Mouse (Mus musculus) limb, embryonic 15.5 days (tissue): ENCODE measurements around the gene Mboat2. TPM values are rescaled to one million over a fixed set of nuclear protein-coding genes. Genes with fewer than 3 reads are reported as not detected.

Source experiments
- ATAC-seq: fragments of 200-750 bp; cut with Nextera tagmentation; 2 replicates; pipeline ENCODE4 v1.8.0; 2017; ENCODE audit warnings: low read depth, moderate TSS enrichment; ENCODE audit not compliant: insufficient number of reproducible peaks, low FRiP score, low TSS enrichment
- H3K27ac ChIP-seq: fragments of 300-500 bp; sonication (generic); 2 replicates; pipeline ENCODE4 v1.5.1; 2015; ENCODE audit warnings: moderate library complexity, mild to moderate bottlenecking, inconsistent platforms
- H3K27me3 ChIP-seq: fragments of 300-500 bp; sonication (generic); 2 replicates; pipeline ENCODE4 v1.6.1; 2015; ENCODE audit warnings: inconsistent platforms
- H3K36me3 ChIP-seq: fragments of 300-500 bp; sonication (generic); 2 replicates; pipeline ENCODE4 v1.6.1; 2015; ENCODE audit warnings: inconsistent platforms
- H3K4me1 ChIP-seq: fragments of 300-500 bp; sonication (generic); 2 replicates; pipeline ENCODE4 v1.6.1; 2015; ENCODE audit warnings: inconsistent platforms
- H3K4me2 ChIP-seq: fragments of 300-500 bp; sonication (generic); 2 replicates; pipeline ENCODE4 v1.6.1; 2015; ENCODE audit warnings: mild to moderate bottlenecking, inconsistent platforms
- H3K4me3 ChIP-seq: fragments of 300-500 bp; sonication (generic); 2 replicates; pipeline ENCODE4 v1.5.1; 2015; ENCODE audit warnings: mild to moderate bottlenecking, inconsistent platforms
- H3K9ac ChIP-seq: fragments of 300-500 bp; sonication (generic); 2 replicates; pipeline ENCODE4 v1.6.1; 2015; ENCODE audit warnings: inconsistent platforms
- H3K9me3 ChIP-seq: fragments of 300-500 bp; sonication (generic); 2 replicates; pipeline ENCODE4 v1.6.1; 2016; ENCODE audit warnings: inconsistent platforms
- WGBS: fragments of 180-500 bp; shearing (Covaris S2); methylation state at CpG from one replicate; pipeline ENCODE4 v1.1.7; 2015; 5-methylcytosine and 5-hydroxymethylcytosine counted together
- polyA plus RNA-seq: library from polyadenylated mRNA; unstranded; fragments of >200 nt; fragmentation: Nextera tagmentation; extraction: Ambion mirVana; gene quantifications from 2 replicates; pipeline ENCODE4 v1.2.1, GENCODE M21; 2015

Mboat2 gene
- polyA plus RNA-seq, 1 experiment from 2014 or later: 122 TPM

GRCm38 (mm10) chr12:24868694-24869093, 38.0 kb downstream of the Mboat2 start:
- Histone ChIP-seq H3K36me3 (no peaks in the 10 kb centered on the region), H3K27me3 (no peaks in the 10 kb centered on the region), H3K9me3 (no peaks in the 10 kb centered on the region), H3K9ac (no peak overlapping the region), H3K4me3 (no peak overlapping the region), H3K4me2 (no peak overlapping the region), H3K27ac (0 out of 2 replicates have a peak overlapping the region, but pooled peaks have one; percentile 6), H3K4me1 (peaks cover 32% of the 10 kb centered on the region)
- WGBS: 74% methylated on average over 4 of the region's 4 CpGs
- ATAC-seq: no peak

- no peaks in the 10 kb centered on the region for H3K36me3 ChIP-seq
- peaks cover 28% of the 10 kb centered on the region for H3K4me1 ChIP-seq
- no peaks in the 10 kb centered on the region for H3K27me3 ChIP-seq
- H3K9ac ChIP-seq: no peak overlapping the region
- H3K4me2 ChIP-seq: no peak overlapping the region
- 40% methylated on average over 5 of the region's 5 CpGs for WGBS
- no peak for ATAC-seq
- no peak overlapping the region for H3K4me3 ChIP-seq
- H3K9me3 ChIP-seq: no peaks in the 10 kb centered on the region
- 0 out of 2 replicates have a peak overlapping the region, but pooled peaks have one; percentile 6 for H3K27ac ChIP-seq
Measured at GRCm38 (mm10) chr12:24869231-24869630, 38.6 kb downstream of the Mboat2 start.

DNA sequence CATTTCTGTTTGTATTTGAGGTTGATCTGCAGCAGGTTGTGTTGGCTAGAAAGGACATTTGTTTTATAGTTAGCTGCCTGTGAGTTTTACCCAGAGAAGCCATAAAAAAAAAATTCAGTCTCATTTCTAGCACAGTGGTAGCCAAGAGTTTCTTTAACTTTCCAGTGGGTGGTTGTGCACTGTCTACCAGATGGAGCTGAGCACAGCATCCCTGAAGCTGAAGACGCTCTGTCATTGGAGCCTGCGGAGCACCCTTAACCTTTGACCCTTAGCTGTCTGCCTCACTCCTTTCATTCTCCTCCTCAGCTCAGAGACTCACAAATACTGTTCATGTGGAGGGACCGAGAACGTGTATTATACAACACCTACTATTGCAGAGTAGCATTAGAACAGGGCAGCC, 40.2 kb downstream of the Mboat2 start:
- WGBS: 63% methylated on average over 4 of the region's 4 CpGs
- Histone ChIP-seq H3K4me2 (no peak overlapping the region), H3K27me3 (no peaks in the 10 kb centered on the region), H3K9ac (no peak overlapping the region), H3K4me1 (peaks cover 25% of the 10 kb centered on the region), H3K36me3 (no peaks in the 10 kb centered on the region), H3K4me3 (no peak overlapping the region), H3K27ac (no peak overlapping the region), H3K9me3 (no peaks in the 10 kb centered on the region)
- no peak; the same call in 1 of the 2 replicates for ATAC-seq

GRCm38 (mm10) chr12:24872264-24872663, 41.6 kb downstream of the Mboat2 start:
- no peak for ATAC-seq
- peak overlapping the region; percentile 61; the same call in 1 of the 2 replicates for H3K27ac ChIP-seq
- H3K9me3 ChIP-seq: no peaks in the 10 kb centered on the region
- H3K9ac ChIP-seq: no peak overlapping the region
- H3K4me2 ChIP-seq: no peak overlapping the region
- H3K27me3 ChIP-seq: no peaks in the 10 kb centered on the region
- H3K4me1 ChIP-seq: peaks cover 32% of the 10 kb centered on the region
- WGBS: 49% methylated on average over 8 of the region's 8 CpGs
- H3K4me3 ChIP-seq: no peak overlapping the region
- H3K36me3 ChIP-seq: no peaks in the 10 kb centered on the region

- H3K27me3 ChIP-seq: no peaks in the 10 kb centered on the region
- H3K36me3 ChIP-seq: no peaks in the 10 kb centered on the region
- no peaks in the 10 kb centered on the region for H3K9me3 ChIP-seq
- H3K27ac ChIP-seq: peak overlapping the region; percentile 61; the same call in 1 of the 2 replicates
- 69% methylated on average over 10 of the region's 10 CpGs for WGBS
- no peak overlapping the region for H3K9ac ChIP-seq
- no peak overlapping the region for H3K4me2 ChIP-seq
- H3K4me1 ChIP-seq: peaks cover 36% of the 10 kb centered on the region
- no peak for ATAC-seq
- no peak overlapping the region for H3K4me3 ChIP-seq
Measured at GRCm38 (mm10) chr12:24872689-24873088, 42.0 kb downstream of the Mboat2 start.

DNA sequence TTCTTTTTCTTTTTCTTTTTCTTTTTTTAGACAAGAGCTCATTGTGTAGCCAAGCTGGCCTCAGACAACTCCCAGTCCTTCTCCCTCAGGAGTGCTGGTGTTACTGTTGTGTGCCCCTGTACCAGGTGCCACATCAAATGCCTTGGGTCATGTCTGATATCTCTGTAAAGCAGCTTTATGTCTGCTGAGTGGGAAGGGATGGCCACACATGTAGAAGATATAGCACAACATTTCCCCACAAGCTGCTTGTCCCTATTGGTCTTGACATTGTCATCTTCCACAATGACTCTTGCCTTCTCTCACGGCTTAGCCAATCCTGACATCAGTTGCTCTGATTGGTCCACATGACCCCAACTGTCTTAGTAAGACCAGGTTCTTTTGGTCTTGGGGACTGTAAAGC, 45.2 kb downstream of the Mboat2 start:
- no peak for ATAC-seq
- Histone ChIP-seq H3K4me1 (peaks cover 37% of the 10 kb centered on the region), H3K4me3 (no peak overlapping the region), H3K9me3 (no peaks in the 10 kb centered on the region), H3K4me2 (no peak overlapping the region), H3K27me3 (no peaks in the 10 kb centered on the region), H3K9ac (no peak overlapping the region), H3K36me3 (no peaks in the 10 kb centered on the region), H3K27ac (no peak overlapping the region)
- 64% methylated on average over 1 of the region's 1 CpGs for WGBS

DNA sequence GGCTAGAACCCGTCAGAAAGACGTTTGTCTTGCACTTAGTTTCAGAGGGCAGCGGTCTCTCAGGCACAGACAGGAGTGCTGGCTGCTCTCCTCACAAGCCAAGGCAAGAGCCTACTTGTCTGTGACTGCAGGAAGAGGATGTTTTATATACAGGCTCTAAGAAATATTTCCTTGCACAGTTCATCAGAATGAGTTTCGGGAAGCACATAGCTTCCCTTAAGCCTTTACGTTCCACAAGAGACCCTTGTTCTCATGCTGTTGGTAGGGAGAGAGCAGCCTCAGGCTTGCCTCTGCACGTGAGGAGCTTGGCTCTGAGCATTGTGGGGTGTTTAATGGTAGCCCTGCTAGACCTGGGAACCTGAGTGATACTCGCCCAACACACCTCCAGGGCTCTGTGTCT, 46.6 kb downstream of the Mboat2 start:
- H3K36me3 ChIP-seq: no peaks in the 10 kb centered on the region
- H3K9me3 ChIP-seq: no peaks in the 10 kb centered on the region
- H3K4me3 ChIP-seq: no peak overlapping the region
- peaks cover 31% of the 10 kb centered on the region for H3K4me1 ChIP-seq
- ATAC-seq: no peak
- H3K9ac ChIP-seq: no peak overlapping the region
- 22% methylated on average over 7 of the region's 7 CpGs for WGBS
- H3K27me3 ChIP-seq: no peaks in the 10 kb centered on the region
- peak overlapping the region; percentile 10; the same call in 1 of the 2 replicates for H3K4me2 ChIP-seq
- H3K27ac ChIP-seq: peak overlapping the region; percentile 79

GRCm38 (mm10) chr12:24878090-24878489, 47.4 kb downstream of the Mboat2 start:
- Histone ChIP-seq H3K27me3 (no peaks in the 10 kb centered on the region), H3K9ac (no peak overlapping the region), H3K36me3 (no peaks in the 10 kb centered on the region), H3K4me2 (no peak overlapping the region), H3K27ac (no peak overlapping the region), H3K4me3 (no peak overlapping the region), H3K9me3 (no peaks in the 10 kb centered on the region), H3K4me1 (peaks cover 24% of the 10 kb centered on the region)
- no peak for ATAC-seq
- WGBS: 83% methylated on average over 6 of the region's 6 CpGs

DNA sequence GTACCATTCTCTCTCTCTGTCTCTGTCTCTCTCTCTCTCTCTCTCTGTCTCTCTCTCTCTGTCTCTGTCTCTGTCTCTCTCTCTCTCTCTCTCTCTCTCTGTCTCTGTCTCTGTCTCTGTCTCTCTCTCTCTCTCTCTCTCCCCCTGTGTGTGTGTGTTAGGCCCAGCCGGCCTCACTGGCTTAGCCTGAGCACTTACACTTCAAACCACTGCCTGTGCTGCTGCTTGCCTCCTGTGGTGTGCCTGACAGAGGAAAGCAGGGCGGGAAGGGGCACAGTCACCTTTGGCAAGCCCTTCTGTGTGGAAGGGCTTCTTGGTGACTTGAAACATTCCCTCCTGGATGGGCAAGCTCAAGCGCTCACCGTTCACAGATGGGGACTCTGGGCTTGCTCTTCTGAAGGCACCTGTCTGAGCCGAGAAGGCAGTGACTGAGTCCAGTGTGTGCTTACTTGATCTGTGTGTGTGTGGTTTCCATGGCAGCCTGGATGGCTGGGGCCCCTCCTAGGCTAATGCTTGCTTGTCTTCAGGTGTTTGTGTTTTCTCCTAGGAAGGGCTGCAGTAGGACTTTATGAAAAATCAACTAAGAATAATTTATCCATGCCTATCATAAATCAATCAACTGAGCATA, 48.2 kb downstream of the Mboat2 start:
- H3K27me3 ChIP-seq: no peaks in the 10 kb centered on the region
- H3K4me3 ChIP-seq: no peak overlapping the region
- H3K36me3 ChIP-seq: peaks cover 3% of the 10 kb centered on the region
- ATAC-seq: no peak
- H3K4me1 ChIP-seq: peaks cover 24% of the 10 kb centered on the region
- WGBS: 48% methylated on average over 5 of the region's 5 CpGs
- H3K9ac ChIP-seq: no peak overlapping the region
- peak overlapping the region; percentile 33; the same call in 1 of the 2 replicates for H3K27ac ChIP-seq
- no peaks in the 10 kb centered on the region for H3K9me3 ChIP-seq
- no peak overlapping the region for H3K4me2 ChIP-seq

GRCm38 (mm10) chr12:24879613-24880029, 48.9 kb downstream of the Mboat2 start:
- no peak overlapping the region for H3K9ac ChIP-seq
- H3K27me3 ChIP-seq: no peaks in the 10 kb centered on the region
- ATAC-seq: no peak
- H3K4me1 ChIP-seq: peaks cover 24% of the 10 kb centered on the region
- peaks cover 8% of the 10 kb centered on the region for H3K36me3 ChIP-seq
- 57% methylated on average over 10 of the region's 10 CpGs for WGBS
- H3K27ac ChIP-seq: no peak overlapping the region
- H3K4me3 ChIP-seq: no peak overlapping the region
- no peak overlapping the region for H3K4me2 ChIP-seq
- no peaks in the 10 kb centered on the region for H3K9me3 ChIP-seq

- ATAC-seq: no peak
- Histone ChIP-seq H3K9ac (no peak overlapping the region), H3K27ac (no peak overlapping the region), H3K27me3 (no peaks in the 10 kb centered on the region), H3K4me2 (no peak overlapping the region), H3K4me1 (peaks cover 6% of the 10 kb centered on the region; the same call in 1 of the 2 replicates), H3K36me3 (peaks cover 22% of the 10 kb centered on the region), H3K9me3 (no peaks in the 10 kb centered on the region), H3K4me3 (no peak overlapping the region)
- 89% methylated on average over 3 of the region's 3 CpGs for WGBS
Measured at GRCm38 (mm10) chr12:24883279-24883678, 52.6 kb downstream of the Mboat2 start.

DNA sequence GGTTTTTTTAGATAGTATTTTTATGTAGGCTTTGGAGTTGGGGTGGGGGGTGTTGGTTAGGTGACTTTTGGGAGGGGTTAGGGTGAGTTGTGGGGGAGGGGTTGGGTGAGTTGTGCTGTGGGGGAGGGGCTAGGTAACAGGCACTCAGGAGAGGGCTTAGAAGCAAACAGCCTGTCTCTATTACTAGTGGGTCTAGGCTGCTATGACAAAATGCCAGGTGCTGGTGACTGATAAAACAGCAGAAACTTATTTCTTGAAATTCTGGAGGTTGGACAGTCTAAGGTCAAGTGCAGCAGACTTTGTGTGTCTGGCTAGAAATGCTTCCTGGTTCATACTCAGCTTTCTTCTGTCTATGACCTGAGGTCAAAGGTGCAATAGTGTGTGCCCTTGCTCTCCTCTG, 56.1 kb downstream of the Mboat2 start:
- no peaks in the 10 kb centered on the region for H3K9me3 ChIP-seq
- H3K4me3 ChIP-seq: no peak overlapping the region
- H3K9ac ChIP-seq: no peak overlapping the region
- H3K4me2 ChIP-seq: no peak overlapping the region
- peaks cover 30% of the 10 kb centered on the region for H3K36me3 ChIP-seq
- no peaks in the 10 kb centered on the region for H3K4me1 ChIP-seq
- ATAC-seq: no peak
- H3K27ac ChIP-seq: no peak overlapping the region
- H3K27me3 ChIP-seq: no peaks in the 10 kb centered on the region
